Mouse (Mus musculus) limb, embryonic 14.5 days (tissue): ENCODE measurements at regions not wholly inside any gene's neighbourhood (a gene's known extent, or its start where the extent isn't known, plus 50 kb on each side); places are given as distances from the start of the nearest gene placed in this dataset.

ENCODE experiments used
- ATAC-seq: fragments of 200-750 bp; cut with Nextera tagmentation; 2 replicates; pipeline ENCODE4 v1.8.0; 2017; ENCODE audit warnings: low read depth, moderate number of reproducible peaks, moderate TSS enrichment; ENCODE audit not compliant: low FRiP score
- DNase-seq: peaks from one replicate; pipeline ENCODE4 v3.0.0-alpha.2; 2015; ENCODE audit warnings: low spot score
- H3K27ac ChIP-seq: fragments of 300-500 bp; sonication (generic); replicated peaks from 2 replicates; pipeline ENCODE4 v1.5.1; 2014; ENCODE audit warnings: low read depth, mild to moderate bottlenecking, low read length, moderate library complexity, mixed read lengths
- H3K27me3 ChIP-seq: fragments of 300-500 bp; sonication (generic); 2 replicates; pipeline ENCODE4 v1.6.1; 2014; ENCODE audit warnings: low read length, mixed read lengths; ENCODE audit not compliant: control insufficient read depth, insufficient read depth
- H3K36me3 ChIP-seq: fragments of 300-500 bp; sonication (generic); 2 replicates; pipeline ENCODE4 v1.6.1; 2014; ENCODE audit warnings: mild to moderate bottlenecking, low read length, moderate library complexity, mixed read lengths; ENCODE audit not compliant: control insufficient read depth, insufficient read depth
- H3K4me1 ChIP-seq: fragments of 300-500 bp; sonication (generic); 2 replicates; pipeline ENCODE4 v1.6.1; 2014; ENCODE audit warnings: antibody characterized with exemption, low read length, mixed read lengths; ENCODE audit not compliant: control insufficient read depth, insufficient read depth
- H3K4me2 ChIP-seq: fragments of 300-500 bp; sonication (generic); replicated peaks from 2 replicates; pipeline ENCODE4 v1.6.1; 2014; ENCODE audit warnings: low read depth, mild to moderate bottlenecking, low read length, moderate library complexity; ENCODE audit not compliant: severe bottlenecking
- H3K4me3 ChIP-seq: fragments of 300-500 bp; sonication (generic); replicated peaks from 2 replicates; pipeline ENCODE4 v1.5.1; 2014; ENCODE audit warnings: low read length
- H3K9ac ChIP-seq: fragments of 300-500 bp; sonication (generic); 2 replicates; pipeline ENCODE4 v1.6.1; 2014; ENCODE audit warnings: mild to moderate bottlenecking, low read depth, low read length, moderate library complexity; ENCODE audit not compliant: severe bottlenecking
- H3K9me3 ChIP-seq: fragments of 300-500 bp; sonication (generic); 2 replicates; pipeline ENCODE4 v1.6.1; 2016; ENCODE audit warnings: low read length; ENCODE audit not compliant: control insufficient read depth
- POLR2A ChIP-seq: fragments of 200-500 bp; IDR thresholded peaks from 2 replicates; pipeline ENCODE4 v1.8.0; 2012; ENCODE audit warnings: inconsistent platforms, mild to moderate bottlenecking, moderate library complexity, borderline replicate concordance; ENCODE audit not compliant: insufficient read depth, insufficient read length; ENCODE audit errors: extremely low read depth
- WGBS: fragments of 180-500 bp; shearing (Covaris S2); extraction: QIAGEN DNeasy Blood & Tissue Kit; methylation state at CpG from one replicate; pipeline ENCODE4 v1.1.7; 2014; 5-methylcytosine and 5-hydroxymethylcytosine counted together

GRCm38 (mm10) chr17:44366438-44366837, 178.1 kb downstream of the Clic5 start:
- WGBS, result 15% methylated on average over 8 of the region's 8 CpGs
- Histone ChIP-seq H3K27ac (no peak overlapping the region), H3K4me1 (peaks cover 10% of the 10 kb centered on the region), H3K9ac (no peak overlapping the region), H3K27me3 (no peaks in the 10 kb centered on the region), H3K9me3 (peaks cover 4% of the 10 kb centered on the region; the same call in 1 of the 2 replicates), H3K4me2 (no peak overlapping the region), H3K36me3 (no peaks in the 10 kb centered on the region), H3K4me3 (no peak overlapping the region)
- no peak for TF ChIP-seq POLR2A
- ATAC-seq (no peak), DNase-seq (no peak)

GRCm38 (mm10) chr17:44367561-44367960, 179.2 kb downstream of the Clic5 start:
- H3K27ac ChIP-seq, result no peak overlapping the region
- ATAC-seq, result no peak

DNA sequence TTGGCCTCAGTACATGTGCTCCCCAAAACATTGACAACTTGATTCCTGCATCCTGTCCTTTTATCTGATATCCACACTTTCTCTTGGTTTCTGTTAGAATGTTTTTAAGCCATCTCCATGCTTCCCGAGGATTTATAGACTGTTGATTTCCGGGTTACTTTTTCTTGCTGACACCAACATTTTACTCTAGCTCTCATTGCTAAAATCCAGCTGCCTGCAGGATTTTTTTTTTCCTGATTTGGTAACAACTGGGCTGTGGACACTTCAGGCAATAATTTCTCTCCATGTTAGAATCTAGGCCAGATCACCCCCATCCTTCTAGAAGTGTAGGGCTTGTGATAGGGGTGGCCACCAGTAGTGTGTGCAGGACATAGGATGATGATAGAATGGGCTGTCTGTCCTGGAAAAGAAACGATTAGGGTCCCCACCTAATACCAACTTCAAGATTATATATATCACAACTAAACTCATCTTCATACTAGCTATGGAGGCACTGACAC, 182.6 kb downstream of the Clic5 start:
- no peak overlapping the region for H3K4me2 ChIP-seq
- peaks cover 9% of the 10 kb centered on the region for H3K4me1 ChIP-seq
- no peaks in the 10 kb centered on the region for H3K27me3 ChIP-seq
- DNase-seq (no peak), ATAC-seq (no peak)
- H3K36me3 ChIP-seq, result no peaks in the 10 kb centered on the region
- 76% methylated on average over 3 of the region's 3 CpGs for WGBS
- H3K9me3 ChIP-seq, result peaks cover 4% of the 10 kb centered on the region; the same call in 1 of the 2 replicates
- H3K27ac ChIP-seq, result no peak overlapping the region
- H3K9ac ChIP-seq, result no peak overlapping the region
- TF ChIP-seq POLR2A, result no peak
- no peak overlapping the region for H3K4me3 ChIP-seq

More at GRCm38 (mm10) chr17:44367561-44367960, 179.2 kb downstream of the Clic5 start:
- no peak for TF ChIP-seq POLR2A
- no peak overlapping the region for H3K4me3 ChIP-seq
- no peak for DNase-seq
- H3K27me3 ChIP-seq, result no peaks in the 10 kb centered on the region
- peaks cover 4% of the 10 kb centered on the region; the same call in 1 of the 2 replicates for H3K9me3 ChIP-seq
- no peak overlapping the region for H3K4me2 ChIP-seq
- H3K36me3 ChIP-seq, result no peaks in the 10 kb centered on the region
- 32% methylated on average over 5 of the region's 5 CpGs for WGBS
- no peak overlapping the region for H3K9ac ChIP-seq
- H3K4me1 ChIP-seq, result peaks cover 10% of the 10 kb centered on the region

- TF ChIP-seq POLR2A, result no peak
Measured at GRCm38 (mm10) chr17:44371620-44372019, 183.2 kb downstream of the Clic5 start.

GRCm38 (mm10) chr17:44373744-44374456, 185.5 kb downstream of the Clic5 start:
- 57% methylated on average over 8 of the region's 8 CpGs for WGBS
- ATAC-seq (peak; percentile 47), DNase-seq (peak; percentile 65)
- no peak overlapping the region for H3K4me2 ChIP-seq
- H3K36me3 ChIP-seq, result no peaks in the 10 kb centered on the region
- H3K9me3 ChIP-seq, result peaks cover 4% of the 10 kb centered on the region; the same call in 1 of the 2 replicates
- no peak overlapping the region for H3K27ac ChIP-seq
- no peaks in the 10 kb centered on the region for H3K27me3 ChIP-seq
- H3K9ac ChIP-seq, result no peak overlapping the region
- no peaks in the 10 kb centered on the region for H3K4me1 ChIP-seq
- H3K4me3 ChIP-seq, result no peak overlapping the region
- no peak for TF ChIP-seq POLR2A

More at GRCm38 (mm10) chr17:44371620-44372019, 183.2 kb downstream of the Clic5 start:
- Histone ChIP-seq H3K27me3 (no peaks in the 10 kb centered on the region), H3K9ac (no peak overlapping the region), H3K9me3 (peaks cover 4% of the 10 kb centered on the region; the same call in 1 of the 2 replicates), H3K36me3 (no peaks in the 10 kb centered on the region), H3K4me3 (no peak overlapping the region), H3K27ac (no peak overlapping the region), H3K4me2 (no peak overlapping the region), H3K4me1 (peaks cover 3% of the 10 kb centered on the region; the same call in 1 of the 2 replicates)
- ATAC-seq (no peak), DNase-seq (no peak)
- 58% methylated on average over 3 of the region's 3 CpGs for WGBS
